Mouse (Mus musculus): ENCODE measurements at regions not wholly inside any gene's neighbourhood (a gene's known extent, or its start where the extent isn't known, plus 50 kb on each side); places are given as distances from the start of the nearest gene placed in this dataset.

DNA sequence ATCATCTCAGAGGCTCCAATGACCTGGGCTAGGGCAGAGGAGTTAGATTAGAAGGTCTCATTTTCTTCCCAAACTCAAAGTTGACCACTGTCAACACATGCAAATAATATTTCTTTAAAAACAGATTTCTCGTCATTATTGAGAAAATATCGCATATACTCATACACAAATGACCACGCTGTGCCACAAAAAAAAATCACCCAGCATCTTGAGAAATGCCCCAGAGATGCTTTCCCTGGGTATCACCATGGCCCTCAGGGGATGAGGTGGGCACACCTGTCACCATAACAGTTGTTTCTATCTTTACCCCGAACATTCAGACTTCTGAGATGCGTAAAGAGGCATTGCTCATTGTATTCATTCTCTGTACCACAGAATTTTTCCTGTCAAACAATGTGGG, 134.4 kb upstream of the Foxq1 start:
- Histone ChIP-seq H3K4me3 (ENCODE audit: low read length) (no peak overlapping the region), H3K4me2 (replicated peaks; ENCODE audit: low read depth, low read length) (no peak overlapping the region), H3K27ac (ENCODE audit: low read depth, low read length) (no peak overlapping the region), H3K4me1 (ENCODE audit: control insufficient read depth, insufficient read depth, low read length) (no peaks in the 10 kb centered on the region), H3K9ac (ENCODE audit: low read depth, low read length) (no peak overlapping the region), H3K27me3 (ENCODE audit: control insufficient read depth, insufficient read depth, low read length) (no peaks in the 10 kb centered on the region), H3K36me3 (ENCODE audit: control insufficient read depth, insufficient read depth, low read length) (no peaks in the 10 kb centered on the region), H3K9me3 (ENCODE audit: control insufficient read depth, low read length) (no peaks in the 10 kb centered on the region)
- ATAC-seq (ENCODE audit: low FRiP score, low TSS enrichment) = no peak
- 93% methylated on average over 5 of the region's 5 CpGs for WGBS

GRCm38 (mm10) chr13:31423599-31423998, 132.3 kb upstream of the Foxq1 start:
- no peaks in the 10 kb centered on the region for H3K9me3 ChIP-seq (ENCODE audit: control insufficient read depth, low read length)
- no peak overlapping the region for H3K27ac ChIP-seq (ENCODE audit: low read depth, low read length)
- no peaks in the 10 kb centered on the region for H3K36me3 ChIP-seq (ENCODE audit: control insufficient read depth, insufficient read depth, low read length)
- no peak for ATAC-seq (ENCODE audit: low FRiP score, low TSS enrichment)
- H3K4me3 ChIP-seq (ENCODE audit: low read length) = no peak overlapping the region
- no peak overlapping the region for H3K9ac ChIP-seq (ENCODE audit: low read depth, low read length)
- no peak overlapping the region for H3K4me2 ChIP-seq (replicated peaks; ENCODE audit: low read depth, low read length)
- 65% methylated on average over 3 of the region's 3 CpGs for WGBS
- no peaks in the 10 kb centered on the region for H3K4me1 ChIP-seq (ENCODE audit: control insufficient read depth, insufficient read depth, low read length)
- no peaks in the 10 kb centered on the region for H3K27me3 ChIP-seq (ENCODE audit: control insufficient read depth, insufficient read depth, low read length)

GRCm38 (mm10) chr13:31425825-31426500, 130.0 kb upstream of the Foxq1 start:
- no peak for ATAC-seq (ENCODE audit: low FRiP score, low TSS enrichment)
- Histone ChIP-seq H3K4me2 (replicated peaks; ENCODE audit: low read depth, low read length) (no peak overlapping the region), H3K4me3 (ENCODE audit: low read length) (no peak overlapping the region), H3K36me3 (ENCODE audit: control insufficient read depth, insufficient read depth, low read length) (no peaks in the 10 kb centered on the region), H3K27me3 (ENCODE audit: control insufficient read depth, insufficient read depth, low read length) (no peaks in the 10 kb centered on the region), H3K27ac (ENCODE audit: low read depth, low read length) (no peak overlapping the region), H3K4me1 (ENCODE audit: control insufficient read depth, insufficient read depth, low read length) (no peaks in the 10 kb centered on the region), H3K9me3 (ENCODE audit: control insufficient read depth, low read length) (no peaks in the 10 kb centered on the region), H3K9ac (ENCODE audit: low read depth, low read length) (no peak overlapping the region)
- 77% methylated on average over 7 of the region's 7 CpGs for WGBS

- Histone ChIP-seq H3K4me3 (ENCODE audit: low read length) (no peak overlapping the region), H3K36me3 (ENCODE audit: control insufficient read depth, insufficient read depth, low read length) (no peaks in the 10 kb centered on the region), H3K4me2 (replicated peaks; ENCODE audit: low read depth, low read length) (no peak overlapping the region), H3K9ac (ENCODE audit: low read depth, low read length) (no peak overlapping the region), H3K27ac (ENCODE audit: low read depth, low read length) (no peak overlapping the region), H3K27me3 (ENCODE audit: control insufficient read depth, insufficient read depth, low read length) (no peaks in the 10 kb centered on the region; the same call in 1 of the 2 replicates), H3K4me1 (ENCODE audit: control insufficient read depth, insufficient read depth, low read length) (peaks cover 3% of the 10 kb centered on the region; the same call in 1 of the 2 replicates), H3K9me3 (ENCODE audit: control insufficient read depth, low read length) (no peaks in the 10 kb centered on the region)
- ATAC-seq (ENCODE audit: low FRiP score, low TSS enrichment) = no peak
- 27% methylated on average over 7 of the region's 7 CpGs for WGBS
Observed at GRCm38 (mm10) chr13:31436434-31436833, 119.5 kb upstream of the Foxq1 start.

- H3K4me1 ChIP-seq (ENCODE audit: control insufficient read depth, insufficient read depth, low read length) = no peaks in the 10 kb centered on the region
- H3K4me3 ChIP-seq (ENCODE audit: low read length) = no peak overlapping the region
- ATAC-seq (ENCODE audit: low FRiP score, low TSS enrichment) = no peak
- WGBS = 77% methylated on average over 9 of the region's 9 CpGs
- no peak overlapping the region for H3K4me2 ChIP-seq (replicated peaks; ENCODE audit: low read depth, low read length)
- no peaks in the 10 kb centered on the region; the same call in 1 of the 2 replicates for H3K27me3 ChIP-seq (ENCODE audit: control insufficient read depth, insufficient read depth, low read length)
- no peak overlapping the region for H3K27ac ChIP-seq (ENCODE audit: low read depth, low read length)
- no peak overlapping the region for H3K9ac ChIP-seq (ENCODE audit: low read depth, low read length)
- no peaks in the 10 kb centered on the region for H3K9me3 ChIP-seq (ENCODE audit: control insufficient read depth, low read length)
- H3K36me3 ChIP-seq (ENCODE audit: control insufficient read depth, insufficient read depth, low read length) = no peaks in the 10 kb centered on the region
Observed at GRCm38 (mm10) chr13:31439761-31440627, 115.9 kb upstream of the Foxq1 start.

DNA sequence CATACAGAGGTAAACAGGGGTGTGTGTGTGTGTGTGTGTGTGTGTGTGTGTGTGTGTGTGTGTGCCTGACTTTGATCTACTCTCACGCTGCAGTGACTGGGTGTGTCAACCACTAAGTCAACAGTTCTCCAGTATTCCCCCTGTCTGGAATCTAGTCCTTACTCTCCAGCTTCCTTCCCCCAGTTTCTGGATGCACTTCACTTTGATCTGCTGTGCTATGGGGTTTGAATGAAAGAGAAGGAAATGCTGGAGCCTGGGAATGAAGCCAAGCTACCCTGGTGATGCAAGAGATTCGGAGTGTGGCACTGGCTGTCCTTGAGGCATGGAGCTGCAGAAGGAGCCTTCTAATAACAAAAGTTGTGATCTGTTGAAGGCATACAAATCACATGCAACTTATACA, 97.1 kb upstream of the Foxq1 start:
- Histone ChIP-seq H3K27me3 (ENCODE audit: control insufficient read depth, insufficient read depth, low read length) (no peaks in the 10 kb centered on the region), H3K4me2 (replicated peaks; ENCODE audit: low read depth, low read length) (no peak overlapping the region), H3K9me3 (ENCODE audit: control insufficient read depth, low read length) (no peaks in the 10 kb centered on the region), H3K4me1 (ENCODE audit: control insufficient read depth, insufficient read depth, low read length) (no peaks in the 10 kb centered on the region), H3K36me3 (ENCODE audit: control insufficient read depth, insufficient read depth, low read length) (no peaks in the 10 kb centered on the region), H3K27ac (ENCODE audit: low read depth, low read length) (no peak overlapping the region), H3K4me3 (ENCODE audit: low read length) (no peak overlapping the region), H3K9ac (ENCODE audit: low read depth, low read length) (no peak overlapping the region)
- no peak for ATAC-seq (ENCODE audit: low FRiP score, low TSS enrichment)
- WGBS = 63% methylated on average over 2 of the region's 2 CpGs

DNA sequence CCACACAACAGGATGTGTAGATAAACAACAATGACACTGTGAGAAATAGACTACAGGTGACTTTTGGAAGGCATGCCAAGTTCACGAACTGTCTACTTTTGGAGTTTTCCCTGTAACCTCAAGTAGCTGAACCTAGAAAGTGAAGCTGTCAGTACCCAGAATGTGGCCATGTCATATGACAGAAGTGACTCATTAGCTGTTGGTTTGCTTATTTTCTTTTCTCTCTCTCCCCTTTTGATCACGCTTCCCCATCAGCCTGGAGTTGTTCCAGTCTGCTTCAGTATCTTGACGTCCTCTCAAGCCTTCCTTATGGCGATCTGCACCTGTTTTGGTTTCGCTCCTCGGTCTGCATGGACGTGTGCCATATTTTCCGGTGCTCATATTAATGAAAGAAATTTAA, 90.8 kb upstream of the Foxq1 start:
- WGBS = 81% methylated on average over 8 of the region's 8 CpGs
- Histone ChIP-seq H3K4me3 (ENCODE audit: low read length) (no peak overlapping the region), H3K9me3 (ENCODE audit: control insufficient read depth, low read length) (no peaks in the 10 kb centered on the region), H3K27ac (ENCODE audit: low read depth, low read length) (no peak overlapping the region), H3K4me2 (replicated peaks; ENCODE audit: low read depth, low read length) (no peak overlapping the region), H3K27me3 (ENCODE audit: control insufficient read depth, insufficient read depth, low read length) (no peaks in the 10 kb centered on the region), H3K9ac (ENCODE audit: low read depth, low read length) (no peak overlapping the region), H3K4me1 (ENCODE audit: control insufficient read depth, insufficient read depth, low read length) (no peaks in the 10 kb centered on the region), H3K36me3 (ENCODE audit: control insufficient read depth, insufficient read depth, low read length) (no peaks in the 10 kb centered on the region)
- ATAC-seq (ENCODE audit: low FRiP score, low TSS enrichment) = no peak

- Histone ChIP-seq H3K36me3 (ENCODE audit: control insufficient read depth, insufficient read depth, low read length) (no peaks in the 10 kb centered on the region), H3K9me3 (ENCODE audit: control insufficient read depth, low read length) (no peaks in the 10 kb centered on the region), H3K4me3 (ENCODE audit: low read length) (no peak overlapping the region), H3K4me1 (ENCODE audit: control insufficient read depth, insufficient read depth, low read length) (no peaks in the 10 kb centered on the region), H3K9ac (ENCODE audit: low read depth, low read length) (no peak overlapping the region), H3K27me3 (ENCODE audit: control insufficient read depth, insufficient read depth, low read length) (no peaks in the 10 kb centered on the region), H3K27ac (ENCODE audit: low read depth, low read length) (no peak overlapping the region), H3K4me2 (replicated peaks; ENCODE audit: low read depth, low read length) (no peak overlapping the region)
- WGBS = 78% methylated on average over 4 of the region's 4 CpGs
- ATAC-seq (ENCODE audit: low FRiP score, low TSS enrichment) = no peak
Observed at GRCm38 (mm10) chr13:31465711-31466110, 90.2 kb upstream of the Foxq1 start.

DNA sequence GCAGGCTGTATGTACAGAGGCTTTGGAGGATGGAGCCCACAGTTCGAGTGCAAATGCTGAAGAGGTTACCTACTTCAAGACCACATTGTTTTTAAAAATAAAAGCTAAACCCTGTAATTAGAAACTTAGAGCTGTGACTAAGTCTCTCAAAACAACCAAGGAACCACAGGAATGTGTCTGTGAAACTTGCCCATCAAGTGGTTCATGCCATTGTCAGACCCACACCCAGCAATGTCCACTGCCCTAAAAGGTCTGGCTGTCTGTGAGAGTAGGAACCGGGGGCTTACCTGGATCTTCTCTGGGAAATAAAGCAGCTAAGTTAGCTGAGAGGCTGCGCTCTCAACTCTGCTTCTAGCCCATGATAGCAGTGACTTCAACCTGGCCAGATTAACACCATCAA, 87.8 kb upstream of the Foxq1 start:
- no peak overlapping the region for H3K9ac ChIP-seq (ENCODE audit: low read depth, low read length)
- WGBS = 87% methylated on average over 3 of the region's 3 CpGs
- H3K4me2 ChIP-seq (replicated peaks; ENCODE audit: low read depth, low read length) = no peak overlapping the region
- no peaks in the 10 kb centered on the region for H3K9me3 ChIP-seq (ENCODE audit: control insufficient read depth, low read length)
- no peaks in the 10 kb centered on the region for H3K27me3 ChIP-seq (ENCODE audit: control insufficient read depth, insufficient read depth, low read length)
- H3K27ac ChIP-seq (ENCODE audit: low read depth, low read length) = no peak overlapping the region
- no peak for ATAC-seq (ENCODE audit: low FRiP score, low TSS enrichment)
- no peak overlapping the region for H3K4me3 ChIP-seq (ENCODE audit: low read length)
- no peaks in the 10 kb centered on the region for H3K4me1 ChIP-seq (ENCODE audit: control insufficient read depth, insufficient read depth, low read length)
- no peaks in the 10 kb centered on the region for H3K36me3 ChIP-seq (ENCODE audit: control insufficient read depth, insufficient read depth, low read length)
